In genomic region chr10:120388966-120389365, GRCm38 (mm10) we compare ENCODE assay signal across 11 mouse cellular contexts.
DNase-seq lines count a peak whose midpoint lies in the region; ATAC-seq lines count a peak whose summit lies in the region.
"Had no signal": no experiment of that assay in that cellular context is flagged by ENCODE, and none has a peak within 500 bp of the region (broad histone marks: within the 10 kb centered on the region; RNA-seq: fewer than 3 reads in every experiment).

No protein-coding gene starts in this region.

- H3K9ac ChIP-seq in hindbrain, embryonic 14.5 days, result no peak overlapping the region
- no peak overlapping the region for H3K9ac ChIP-seq in hindbrain, embryonic 11.5 days (ENCODE audit: low read depth, low read length)
- H3K9ac ChIP-seq in neural tube, embryonic 13.5 days, result no peak overlapping the region
- H3K9ac ChIP-seq in neural tube, embryonic 15.5 days (replicated peaks), result no peak overlapping the region
- peak overlapping the region; percentile 18; the same call in 1 of the 2 replicates for H3K9ac ChIP-seq in kidney, embryonic 14.5 days (ENCODE audit: low read depth, low read length)
- no peak overlapping the region for H3K9ac ChIP-seq in limb, embryonic 13.5 days
- H3K9ac ChIP-seq: liver, embryonic 14.5 days had no signal

- ATAC-seq in hindbrain, embryonic 14.5 days (ENCODE audit: low FRiP score), result no peak
- no peak for ATAC-seq in hindbrain, embryonic 11.5 days (ENCODE audit: low FRiP score)
- no peak for ATAC-seq in neural tube, embryonic 13.5 days (ENCODE audit: low read depth)
- ATAC-seq in neural tube, embryonic 15.5 days (ENCODE audit: low FRiP score), result no peak
- no peak for ATAC-seq in kidney, embryonic 14.5 days (ENCODE audit: low FRiP score, low TSS enrichment)
- ATAC-seq in limb, embryonic 13.5 days (ENCODE audit: low FRiP score, low read depth), result no peak

- 23% methylated on average over 10 of the region's 10 CpGs for WGBS in hindbrain, embryonic 14.5 days
- WGBS in hindbrain, embryonic 11.5 days, result 34% methylated on average over 10 of the region's 10 CpGs
- 19% methylated on average over 10 of the region's 10 CpGs for WGBS in neural tube, embryonic 13.5 days
- 23% methylated on average over 10 of the region's 10 CpGs for WGBS in neural tube, embryonic 15.5 days
- WGBS in kidney, embryonic 14.5 days, result 12% methylated on average over 10 of the region's 10 CpGs
- WGBS in limb, embryonic 13.5 days, result 48% methylated on average over 10 of the region's 10 CpGs

- H3K27me3 ChIP-seq in hindbrain, embryonic 14.5 days (ENCODE audit: control insufficient read depth, insufficient read depth, low read length), result peaks cover 18% of the 10 kb centered on the region; the same call in 1 of the 2 replicates
- H3K27me3 ChIP-seq in hindbrain, embryonic 11.5 days (ENCODE audit: control insufficient read depth, insufficient read depth, low read length), result 0 out of 2 replicates have a peak, but pooled peaks cover 3% of the 10 kb centered on the region
- peaks cover 60% of the 10 kb centered on the region for H3K27me3 ChIP-seq in neural tube, embryonic 13.5 days
- H3K27me3 ChIP-seq in neural tube, embryonic 15.5 days (replicated peaks), result peaks cover 12% of the 10 kb centered on the region
- no peaks in the 10 kb centered on the region for H3K27me3 ChIP-seq in kidney, embryonic 14.5 days (ENCODE audit: control insufficient read depth, insufficient read depth, low read length)
- no peaks in the 10 kb centered on the region for H3K27me3 ChIP-seq in limb, embryonic 13.5 days

- no peak overlapping the region for H3K27ac ChIP-seq in hindbrain, embryonic 14.5 days
- H3K27ac ChIP-seq in hindbrain, embryonic 11.5 days (ENCODE audit: low read depth, low read length), result no peak overlapping the region
- no peak overlapping the region for H3K27ac ChIP-seq in neural tube, embryonic 13.5 days (replicated peaks)
- H3K27ac ChIP-seq in neural tube, embryonic 15.5 days (replicated peaks), result no peak overlapping the region
- peak overlapping the region; percentile 84 for H3K27ac ChIP-seq in kidney, embryonic 14.5 days (ENCODE audit: low read depth, low read length)
- H3K27ac ChIP-seq in limb, embryonic 13.5 days, result peak overlapping the region; percentile 15; the same call in 1 of the 2 replicates
- H3K27ac ChIP-seq: liver, embryonic 14.5 days had no signal

- DNase-seq in hindbrain, embryonic 14.5 days (ENCODE audit: low spot score), result peak; percentile 55
- DNase-seq in hindbrain, embryonic 11.5 days (ENCODE audit: low spot score), result no peak
- DNase-seq in gastrocnemius, adult 18-20 months (ENCODE audit: low spot score), result no peak
- DNase-seq in adrenal gland, adult 2 months, result no peak
- DNase-seq: right cerebral cortex, postnatal 4 days had no signal

- H3K4me3 ChIP-seq in hindbrain, embryonic 14.5 days (replicated peaks; ENCODE audit: low read length), result no peak overlapping the region
- H3K4me3 ChIP-seq in hindbrain, embryonic 11.5 days (ENCODE audit: low read depth, low read length), result no peak overlapping the region
- no peak overlapping the region for H3K4me3 ChIP-seq in neural tube, embryonic 13.5 days
- no peak overlapping the region for H3K4me3 ChIP-seq in neural tube, embryonic 15.5 days (replicated peaks)
- no peak overlapping the region for H3K4me3 ChIP-seq in kidney, embryonic 14.5 days (ENCODE audit: low read length)
- no peak overlapping the region for H3K4me3 ChIP-seq in limb, embryonic 13.5 days
- H3K4me3 ChIP-seq: myocyte had no signal

- H3K4me1 ChIP-seq in hindbrain, embryonic 14.5 days (replicated peaks; ENCODE audit: control insufficient read depth, insufficient read depth, low read length), result peaks cover 30% of the 10 kb centered on the region
- H3K4me1 ChIP-seq in hindbrain, embryonic 11.5 days (replicated peaks; ENCODE audit: control insufficient read depth, insufficient read depth, low read length), result peaks cover 8% of the 10 kb centered on the region
- H3K4me1 ChIP-seq in neural tube, embryonic 13.5 days (replicated peaks), result peaks cover 70% of the 10 kb centered on the region
- peaks cover 53% of the 10 kb centered on the region for H3K4me1 ChIP-seq in neural tube, embryonic 15.5 days
- peaks cover 80% of the 10 kb centered on the region for H3K4me1 ChIP-seq in kidney, embryonic 14.5 days (ENCODE audit: control insufficient read depth, insufficient read depth, low read length)
- peaks cover 85% of the 10 kb centered on the region for H3K4me1 ChIP-seq in limb, embryonic 13.5 days

- no peak overlapping the region for H3K4me2 ChIP-seq in hindbrain, embryonic 14.5 days (replicated peaks)
- H3K4me2 ChIP-seq in hindbrain, embryonic 11.5 days (replicated peaks; ENCODE audit: low read depth, low read length), result no peak overlapping the region
- H3K4me2 ChIP-seq in neural tube, embryonic 13.5 days, result 0 out of 2 replicates have a peak overlapping the region, but pooled peaks have one; percentile 28
- no peak overlapping the region for H3K4me2 ChIP-seq in neural tube, embryonic 15.5 days
- peak overlapping the region; percentile 8; the same call in 1 of the 2 replicates for H3K4me2 ChIP-seq in kidney, embryonic 14.5 days (replicated peaks; ENCODE audit: low read depth, low read length)
- no peak overlapping the region for H3K4me2 ChIP-seq in limb, embryonic 13.5 days (replicated peaks)

- H3K9me3 ChIP-seq in hindbrain, embryonic 14.5 days (ENCODE audit: control insufficient read depth, low read length), result no peaks in the 10 kb centered on the region
- H3K9me3 ChIP-seq in hindbrain, embryonic 11.5 days (ENCODE audit: control insufficient read depth, low read length), result no peaks in the 10 kb centered on the region
- no peaks in the 10 kb centered on the region for H3K9me3 ChIP-seq in neural tube, embryonic 13.5 days
- no peaks in the 10 kb centered on the region for H3K9me3 ChIP-seq in neural tube, embryonic 15.5 days (replicated peaks)
- H3K9me3 ChIP-seq in kidney, embryonic 14.5 days (ENCODE audit: control insufficient read depth, low read length), result no peaks in the 10 kb centered on the region
- no peaks in the 10 kb centered on the region for H3K9me3 ChIP-seq in limb, embryonic 13.5 days

- no peaks in the 10 kb centered on the region for H3K36me3 ChIP-seq in hindbrain, embryonic 14.5 days (replicated peaks; ENCODE audit: control insufficient read depth, insufficient read depth)
- H3K36me3 ChIP-seq in hindbrain, embryonic 11.5 days (ENCODE audit: control insufficient read depth, insufficient read depth, low read length), result no peaks in the 10 kb centered on the region
- no peaks in the 10 kb centered on the region for H3K36me3 ChIP-seq in neural tube, embryonic 13.5 days
- no peaks in the 10 kb centered on the region for H3K36me3 ChIP-seq in neural tube, embryonic 15.5 days
- H3K36me3 ChIP-seq in kidney, embryonic 14.5 days (ENCODE audit: control insufficient read depth, insufficient read depth, low read length), result no peaks in the 10 kb centered on the region; the same call in 1 of the 2 replicates
- H3K36me3 ChIP-seq in limb, embryonic 13.5 days, result no peaks in the 10 kb centered on the region

Comparison
In these comparisons a context has a peak if more than half of its experiments do, and no peak if none do; other contexts are left out.
1. H3K4me2 ChIP-seq: peak in neural tube, embryonic 13.5 days (single experiment) and kidney, embryonic 14.5 days (single experiment); none in hindbrain, embryonic 14.5 days (single experiment), hindbrain, embryonic 11.5 days (single experiment), neural tube, embryonic 15.5 days (single experiment) and limb, embryonic 13.5 days (single experiment).
2. H3K27ac ChIP-seq: peak in kidney, embryonic 14.5 days (single experiment) and limb, embryonic 13.5 days (single experiment); none in hindbrain, embryonic 14.5 days (single experiment), hindbrain, embryonic 11.5 days (single experiment), neural tube, embryonic 13.5 days (single experiment) and neural tube, embryonic 15.5 days (single experiment).